Comparison of ENCODE assay signal across 25 mouse cellular contexts in genomic region chr13:76059591-76059990, GRCm38 (mm10). TPM values are rescaled to one million over a fixed set of nuclear protein-coding genes. Genes with fewer than 3 reads are reported as not detected.
DNase-seq lines count a peak whose midpoint lies in the region; ATAC-seq and TF ChIP-seq lines count a peak whose summit lies in the region.
"Had no signal": no experiment of that assay in that cellular context is flagged by ENCODE, and none has a peak within 500 bp of the region (broad histone marks: within the 10 kb centered on the region; RNA-seq: fewer than 3 reads in every experiment).

No protein-coding gene starts in this region.

- H3K4me3 ChIP-seq in kidney, embryonic 14.5 days (ENCODE audit: low read length): no peak overlapping the region
- H3K4me3 ChIP-seq in liver, adult 2 months (ENCODE audit: insufficient read depth, low read depth, low read length): no peak overlapping the region
- H3K4me3 ChIP-seq in liver, embryonic 12.5 days: no peak overlapping the region
- H3K4me3 ChIP-seq: forebrain, embryonic 10.5 days; forebrain, embryonic 13.5 days; heart, adult 2 months; heart, embryonic 10.5 days; heart, embryonic 13.5 days had no signal

- no peaks in the 10 kb centered on the region for H3K79me2 ChIP-seq in liver, adult 2 months (ENCODE audit: control insufficient read depth, insufficient read depth, low read length)

- H3K27me3 ChIP-seq in kidney, embryonic 14.5 days (ENCODE audit: control insufficient read depth, insufficient read depth, low read length): peaks cover 28% of the 10 kb centered on the region
- H3K27me3 ChIP-seq in liver, adult 2 months (ENCODE audit: control insufficient read depth, insufficient read depth, low read length): peaks cover 9% of the 10 kb centered on the region
- H3K27me3 ChIP-seq in liver, embryonic 12.5 days (replicated peaks): peaks cover 30% of the 10 kb centered on the region

- no peak overlapping the region for H3K27ac ChIP-seq in kidney, embryonic 14.5 days (ENCODE audit: low read depth, low read length)
- no peak overlapping the region for H3K27ac ChIP-seq in liver, adult 2 months (replicated peaks; ENCODE audit: insufficient read depth, low read depth, low read length)
- H3K27ac ChIP-seq in liver, embryonic 12.5 days: no peak overlapping the region
- H3K27ac ChIP-seq: forebrain, embryonic 10.5 days; forebrain, embryonic 13.5 days; heart, adult 2 months; heart, embryonic 10.5 days; heart, embryonic 13.5 days; hindbrain, embryonic 14.5 days had no signal

- TF ChIP-seq POLR2A in liver, adult 2 months (IDR thresholded peaks at IDR 0.05; ENCODE audit: extremely low read depth, insufficient read depth, low read length): no peak

- H3K36me3 ChIP-seq in kidney, embryonic 14.5 days (ENCODE audit: control insufficient read depth, insufficient read depth, low read length): no peaks in the 10 kb centered on the region; the same call in 1 of the 2 replicates
- peaks cover 6% of the 10 kb centered on the region; the same call in 1 of the 2 replicates for H3K36me3 ChIP-seq in liver, adult 2 months (ENCODE audit: control insufficient read depth, insufficient read depth, low read length)
- H3K36me3 ChIP-seq in liver, embryonic 12.5 days: peaks cover 11% of the 10 kb centered on the region
- H3K36me3 ChIP-seq: heart, embryonic 10.5 days had no signal

- TF ChIP-seq CTCF in liver, adult 2 months (IDR thresholded peaks at IDR 0.05; ENCODE audit: low read depth, low read length): no peak

- no peak for ATAC-seq in kidney, embryonic 14.5 days (ENCODE audit: low FRiP score, low TSS enrichment)
- no peak for ATAC-seq in liver, embryonic 12.5 days
- ATAC-seq: activated CD4-positive, CD25-positive, alpha-beta regulatory T cell, adult 4 months; forebrain, embryonic 13.5 days; forebrain, embryonic 16.5 days had no signal

- H3K9ac ChIP-seq in kidney, embryonic 14.5 days (ENCODE audit: low read depth, low read length): no peak overlapping the region
- H3K9ac ChIP-seq in liver, adult 2 months (ENCODE audit: low read depth, low read length): no peak overlapping the region
- no peak overlapping the region for H3K9ac ChIP-seq in liver, embryonic 12.5 days
- H3K9ac ChIP-seq: forebrain, embryonic 13.5 days; heart, embryonic 13.5 days; hindbrain, embryonic 14.5 days had no signal

- H3K9me3 ChIP-seq in kidney, embryonic 14.5 days (ENCODE audit: control insufficient read depth, low read length): no peaks in the 10 kb centered on the region
- H3K9me3 ChIP-seq in liver, embryonic 12.5 days (replicated peaks): no peaks in the 10 kb centered on the region
- H3K9me3 ChIP-seq: forebrain, embryonic 10.5 days; forebrain, embryonic 13.5 days; heart, embryonic 10.5 days; heart, embryonic 13.5 days had no signal

- H3K4me1 ChIP-seq in kidney, embryonic 14.5 days (ENCODE audit: control insufficient read depth, insufficient read depth, low read length): peaks cover 13% of the 10 kb centered on the region
- H3K4me1 ChIP-seq in liver, adult 2 months (ENCODE audit: control insufficient read depth, insufficient read depth, low read length): peaks cover 9% of the 10 kb centered on the region
- H3K4me1 ChIP-seq in liver, embryonic 12.5 days: peaks cover 26% of the 10 kb centered on the region

- 84% methylated on average over 4 of the region's 4 CpGs for WGBS in kidney, embryonic 14.5 days
- WGBS in liver, adult 2 months: 72% methylated on average over 4 of the region's 4 CpGs
- 81% methylated on average over 4 of the region's 4 CpGs for WGBS in liver, embryonic 12.5 days (ENCODE audit: insufficient replicate concordance)

- peak; percentile 28 for DNase-seq in kidney, adult 11 months
- no peak for DNase-seq in kidney, postnatal 10 days
- peak; percentile 25 to 56 for DNase-seq in kidney, adult 8-10 months
- DNase-seq in liver, adult 2 months (ENCODE audit: extremely low read depth, low read depth, low spot score): peak; percentile 28
- DNase-seq: adrenal gland, postnatal 10 days; adrenal gland, postnatal 36 days; cerebellum, adult 18-20 months; cerebellum, adult 9-10 months; cerebellum, postnatal 14 days; gastrocnemius, postnatal 10 days; gastrocnemius, postnatal 36 days; heart, adult 2 months; heart, postnatal 14 days; heart, postnatal 4 days had no signal

- H3K4me2 ChIP-seq in kidney, embryonic 14.5 days (replicated peaks; ENCODE audit: low read depth, low read length): no peak overlapping the region
- H3K4me2 ChIP-seq in liver, embryonic 12.5 days: no peak overlapping the region
- H3K4me2 ChIP-seq: forebrain, embryonic 13.5 days; heart, embryonic 13.5 days; hindbrain, embryonic 14.5 days had no signal

RNA-seq across cellular contexts. Expression of gene Gpr150, which starts 2.8 kb away (rescaled TPM):
- polyA plus RNA-seq in kidney, embryonic 14.5 days (2014; fragmentation: Nextera tagmentation; extraction: Ambion mirVana): 0.11 and 0.19 TPM in 2 replicates
- not detected in 2 replicates for total RNA-seq in liver, adult 2 months (2014; rRNA removed)
- not detected in 2 replicates for polyA plus RNA-seq in liver, adult 2 months (2012; rRNA removed)
- polyA plus RNA-seq in liver, embryonic 12.5 days (2016; fragmentation: Nextera tagmentation; extraction: Ambion mirVana): 5.9 and 6.2 TPM in 2 replicates
- total RNA-seq: adrenal gland, adult 18-20 months; adrenal gland, postnatal 10 days; adrenal gland, postnatal 36 days; gastrocnemius, adult 18-20 months; gastrocnemius, postnatal 10 days; gastrocnemius, postnatal 36 days; heart, adult 2 months; heart, postnatal 14 days; heart, postnatal 4 days had no signal
- polyA plus RNA-seq: activated CD4-positive, CD25-positive, alpha-beta regulatory T cell, adult 4 months; heart, adult 2 months; heart, embryonic 13.5 days had no signal

RNA-seq across cellular contexts. Expression of gene Arsk, which starts 38.9 kb away (rescaled TPM):
- 8.8 and 10.5 TPM in 2 replicates for polyA plus RNA-seq in kidney, embryonic 14.5 days (2014; fragmentation: Nextera tagmentation; extraction: Ambion mirVana)
- 6.4 and 7.7 TPM in 2 replicates for total RNA-seq in liver, adult 2 months (2014; rRNA removed)
- polyA plus RNA-seq in liver, adult 2 months (2012; rRNA removed): 2.7 TPM in 2 replicates
- polyA plus RNA-seq in liver, embryonic 12.5 days (2016; fragmentation: Nextera tagmentation; extraction: Ambion mirVana): 2.8 and 3.3 TPM in 2 replicates

RNA-seq across cellular contexts. Expression of gene Ttc37, which starts 38.9 kb away (rescaled TPM):
- polyA plus RNA-seq in kidney, embryonic 14.5 days (2014; fragmentation: Nextera tagmentation; extraction: Ambion mirVana): 12.2 and 21.5 TPM in 2 replicates
- total RNA-seq in liver, adult 2 months (2014; rRNA removed): 13.3 and 14.5 TPM in 2 replicates
- 4.0 and 4.8 TPM in 2 replicates for polyA plus RNA-seq in liver, adult 2 months (2012; rRNA removed)
- 9.5 and 10.1 TPM in 2 replicates for polyA plus RNA-seq in liver, embryonic 12.5 days (2016; fragmentation: Nextera tagmentation; extraction: Ambion mirVana)

RNA-seq across cellular contexts. Expression of gene Rfesd, which starts 41.1 kb away (rescaled TPM):
- 19.8 and 24.4 TPM in 2 replicates for polyA plus RNA-seq in kidney, embryonic 14.5 days (2014; fragmentation: Nextera tagmentation; extraction: Ambion mirVana)
- 10.7 and 15.1 TPM in 2 replicates for total RNA-seq in liver, adult 2 months (2014; rRNA removed)
- polyA plus RNA-seq in liver, adult 2 months (2012; rRNA removed): 4.1 and 6.2 TPM in 2 replicates
- 230 and 231 TPM in 2 replicates for polyA plus RNA-seq in liver, embryonic 12.5 days (2016; fragmentation: Nextera tagmentation; extraction: Ambion mirVana)
